Mouse (Mus musculus) left cerebral cortex, adult 18-20 months (tissue): ENCODE data around the gene Nr6a1. TPM values are rescaled to one million over a fixed set of nuclear protein-coding genes. Genes with fewer than 3 reads are reported as not detected.
A peak's percentile ranks its signal among the peaks of the same experiment; 100 is the strongest.

Source experiments
- DNase-seq, 2 experiments: peaks; one replicate each; pipeline ENCODE4 v3.0.0; 2021 to 2022; ENCODE audit warnings: low spot score in 2 of 2, mixed read lengths in 1 of 2
- total RNA-seq, 2 experiments: library from RNA; stranded (reverse); gene quantifications; 2 replicates each; pipeline ENCODE4 v1.2.3; 2021

Gene Nr6a1
- total RNA-seq, 2 experiments from 2014 or later: 10.7 to 11.9 TPM

DNA sequence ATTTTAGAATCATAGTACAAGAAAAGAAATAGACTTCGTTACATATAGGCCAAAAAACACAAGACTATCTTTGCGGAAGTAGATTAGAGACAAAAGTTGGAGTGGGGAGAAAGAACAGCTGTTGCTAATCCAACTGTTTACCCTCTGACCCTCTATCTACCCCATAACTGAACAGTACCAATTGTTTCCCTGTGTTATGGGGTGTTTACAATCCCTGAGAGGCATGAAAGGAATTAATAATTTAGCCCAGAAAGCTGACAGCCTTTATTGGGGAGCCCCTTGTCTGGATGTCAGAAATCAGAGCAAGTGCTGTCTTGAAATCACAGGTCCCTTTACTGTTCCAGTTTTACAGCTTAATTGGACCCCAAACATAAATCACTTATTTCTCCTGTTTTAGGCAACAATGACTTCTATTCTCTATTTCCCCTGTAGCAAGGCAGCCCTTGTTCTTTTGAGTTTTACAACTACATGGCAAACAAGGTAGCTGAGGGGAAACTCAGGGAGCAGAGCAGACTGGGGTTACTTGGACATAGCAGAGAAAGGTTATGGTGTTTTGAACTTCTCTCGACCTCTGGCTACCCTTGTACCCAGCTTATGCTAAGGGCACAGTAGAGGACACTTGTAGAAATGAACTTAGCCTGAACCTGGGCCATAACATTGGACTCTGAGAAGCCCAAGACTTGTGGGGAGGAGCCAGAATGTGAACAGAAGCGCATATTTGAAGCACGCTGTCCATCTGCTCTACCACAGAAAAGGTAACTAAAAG lies 46.4 kb downstream of the Nr6a1 start:
- no peak for DNase-seq

DNA sequence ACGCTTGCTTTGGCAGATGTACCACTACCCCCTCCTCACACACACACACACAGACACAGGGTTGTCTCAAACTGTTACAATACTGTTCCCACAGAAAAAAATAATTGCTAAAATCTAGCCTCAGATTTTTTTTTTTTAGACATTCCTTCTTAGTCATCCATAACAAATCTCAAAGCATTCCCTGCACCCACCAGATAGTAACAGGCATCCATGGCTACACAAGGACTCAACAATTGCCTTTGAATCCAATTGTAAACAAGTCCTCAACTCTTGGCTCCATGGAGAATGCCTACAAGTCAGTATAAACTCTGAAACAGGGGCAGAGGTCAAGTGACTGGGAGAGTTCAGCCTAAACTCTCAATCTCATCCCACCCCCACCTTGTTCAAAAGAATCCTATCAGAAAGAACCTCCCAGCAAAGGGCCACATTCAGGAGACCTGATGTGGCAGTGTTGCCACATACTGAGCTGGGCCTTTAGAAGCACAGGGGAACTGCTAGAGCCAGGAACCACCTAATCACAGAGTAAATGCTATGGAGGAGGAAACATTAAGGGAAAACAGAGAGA lies 52.9 kb downstream of the Nr6a1 start:
- no peak for DNase-seq

DNA sequence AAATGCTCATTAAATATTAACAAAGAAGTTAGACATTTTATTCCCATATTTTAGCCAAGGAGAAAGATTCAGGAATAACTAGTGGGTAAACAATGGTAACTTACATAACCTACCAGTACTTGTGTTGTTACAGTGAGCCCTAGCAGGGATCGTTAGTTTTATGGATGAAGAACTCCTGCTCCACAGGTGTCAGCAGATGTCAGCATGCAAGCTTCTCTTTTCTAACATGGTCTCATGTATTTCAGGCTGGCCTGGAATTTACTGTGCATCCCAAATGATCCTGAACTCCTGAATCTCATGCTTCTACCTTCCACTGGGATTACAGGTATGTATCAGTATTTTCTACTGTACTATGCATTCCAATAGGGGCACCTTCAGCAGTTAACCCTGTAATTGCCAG lies 54.8 kb downstream of the Nr6a1 start:
- no peak for DNase-seq

DNA sequence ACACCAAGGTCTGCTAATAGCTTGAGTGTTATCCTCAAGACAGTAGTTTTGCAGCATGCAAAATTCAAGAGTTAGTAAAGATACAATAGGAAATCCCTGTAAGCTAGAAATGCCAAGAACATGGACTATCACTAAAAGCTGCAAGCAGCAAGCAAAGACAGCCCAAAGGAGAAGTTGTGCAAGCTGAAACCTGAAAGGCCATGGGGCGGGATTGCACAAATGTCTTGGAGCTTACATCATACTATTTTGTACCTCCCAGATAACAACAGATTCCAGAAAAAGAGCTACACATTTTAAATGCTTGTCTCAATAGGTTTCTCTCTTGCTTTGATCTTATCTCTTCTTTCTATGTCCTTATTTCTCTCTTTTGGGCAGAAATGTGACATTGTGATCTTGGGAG lies 60.8 kb downstream of the Nr6a1 start:
- no peak for DNase-seq

DNA sequence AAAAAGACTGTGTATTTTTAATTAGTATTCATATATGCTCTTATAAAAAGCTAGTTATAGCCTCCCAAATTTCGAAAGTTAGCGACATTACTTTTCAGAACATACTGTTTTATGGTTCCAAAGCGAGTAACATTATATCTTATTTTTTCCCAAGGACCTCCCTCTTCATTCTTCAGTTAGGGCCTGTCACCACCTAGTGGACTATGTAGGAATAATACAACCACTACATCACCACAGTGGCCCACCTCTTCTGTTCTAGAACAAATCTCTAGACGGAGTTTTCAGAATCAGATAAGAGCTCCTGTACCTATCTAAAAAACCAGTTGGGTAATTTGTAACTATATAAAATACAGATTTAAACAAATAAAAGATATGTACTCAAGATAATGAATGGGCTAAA lies 63.5 kb downstream of the Nr6a1 start:
- DNase-seq: peak; percentile 4 to 40

DNA sequence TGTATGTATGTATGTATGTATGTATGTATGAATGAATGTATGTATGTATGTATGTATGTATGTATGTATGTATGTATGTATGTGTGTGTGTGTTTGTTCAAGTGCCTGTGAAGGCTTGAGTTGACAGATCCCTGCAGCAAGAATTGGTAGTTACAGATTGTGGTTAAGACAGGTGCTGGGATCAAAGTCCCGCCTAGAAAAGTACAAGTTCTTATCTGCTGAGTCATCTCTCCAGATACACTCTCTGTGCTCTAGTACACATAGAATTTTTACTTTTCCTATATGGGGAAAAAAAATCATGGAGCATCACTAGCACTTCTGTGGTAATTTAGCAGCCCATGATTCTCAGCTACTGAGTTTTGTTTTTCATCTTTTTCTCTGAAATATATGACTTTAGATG lies 75.7 kb downstream of the Nr6a1 start:
- DNase-seq: no peak

DNA sequence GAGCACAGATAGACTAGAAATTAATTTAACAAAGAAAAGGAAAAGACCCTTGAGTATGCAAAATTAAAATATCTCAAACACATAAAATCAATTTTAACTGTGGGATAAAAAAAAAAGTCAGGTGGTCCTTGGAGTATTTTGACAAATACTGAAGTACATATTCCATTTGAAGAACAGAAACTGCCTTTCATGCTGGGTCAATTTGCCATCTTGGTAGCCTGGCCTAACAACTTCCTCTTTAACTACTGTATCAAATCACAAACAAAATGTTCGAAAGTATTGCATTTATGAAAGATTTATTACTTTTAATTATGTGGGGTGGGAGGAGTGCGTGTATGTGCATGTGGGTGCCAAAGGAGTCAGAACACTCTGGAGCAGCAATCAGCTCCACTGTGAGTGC lies 81.2 kb downstream of the Nr6a1 start:
- DNase-seq: no peak

DNA sequence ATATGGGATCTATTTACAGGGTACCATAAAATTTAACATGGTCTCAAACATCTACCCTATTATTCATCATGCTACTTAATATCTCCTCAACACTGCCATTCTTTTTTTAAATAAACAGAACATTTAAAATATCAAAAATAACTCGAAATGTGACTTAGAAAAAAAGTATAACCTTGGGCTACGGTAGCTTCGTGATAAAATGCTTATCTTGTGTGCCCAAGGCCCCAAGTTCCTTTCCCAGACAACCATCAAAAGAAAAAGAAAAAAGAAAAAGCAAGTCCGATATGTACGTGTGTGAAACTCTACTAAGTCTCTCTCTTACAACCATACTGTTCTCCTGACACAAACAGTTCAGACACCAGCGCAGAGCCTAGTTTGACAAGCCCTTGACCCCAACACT lies 92.0 kb downstream of the Nr6a1 start:
- no peak for DNase-seq

DNA sequence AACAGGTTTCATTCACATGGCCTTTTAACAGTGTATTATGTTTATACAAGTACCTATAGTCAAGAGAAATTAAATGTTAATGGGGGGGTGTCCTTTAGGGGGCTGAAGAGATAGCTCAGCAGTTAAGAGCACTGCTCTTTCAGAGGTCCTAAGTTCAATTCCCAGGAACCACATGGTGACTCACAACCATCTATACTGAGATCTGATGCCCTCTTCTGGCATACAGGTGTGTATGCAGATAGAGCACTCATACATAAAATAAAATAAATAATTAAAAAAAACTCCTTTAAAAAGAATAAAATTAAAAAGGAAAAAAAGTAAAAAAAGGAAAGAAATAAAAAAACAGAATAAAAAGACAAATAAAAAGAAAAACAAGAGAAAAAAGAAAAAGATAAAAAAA lies 95.5 kb downstream of the Nr6a1 start:
- no peak for DNase-seq

DNA sequence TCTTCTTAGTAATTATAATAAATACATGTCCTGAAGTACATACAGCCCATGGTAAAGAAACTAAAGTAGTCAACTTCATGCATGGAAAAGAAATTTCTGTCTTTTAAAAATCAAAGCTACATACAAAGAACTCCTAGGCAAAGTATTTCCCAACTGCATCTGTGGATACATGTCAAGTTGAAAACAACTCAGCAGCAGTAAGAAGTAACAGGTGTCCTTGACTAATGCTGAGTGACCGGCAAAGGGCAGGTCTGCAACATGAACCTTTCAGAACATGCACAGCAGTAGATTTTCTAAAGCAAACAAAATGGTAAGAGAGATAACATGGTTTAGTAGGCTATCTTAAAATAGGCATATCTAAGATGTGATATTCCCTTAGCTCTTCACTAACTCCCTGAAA lies 98.0 kb downstream of the Nr6a1 start:
- no peak for DNase-seq

DNA sequence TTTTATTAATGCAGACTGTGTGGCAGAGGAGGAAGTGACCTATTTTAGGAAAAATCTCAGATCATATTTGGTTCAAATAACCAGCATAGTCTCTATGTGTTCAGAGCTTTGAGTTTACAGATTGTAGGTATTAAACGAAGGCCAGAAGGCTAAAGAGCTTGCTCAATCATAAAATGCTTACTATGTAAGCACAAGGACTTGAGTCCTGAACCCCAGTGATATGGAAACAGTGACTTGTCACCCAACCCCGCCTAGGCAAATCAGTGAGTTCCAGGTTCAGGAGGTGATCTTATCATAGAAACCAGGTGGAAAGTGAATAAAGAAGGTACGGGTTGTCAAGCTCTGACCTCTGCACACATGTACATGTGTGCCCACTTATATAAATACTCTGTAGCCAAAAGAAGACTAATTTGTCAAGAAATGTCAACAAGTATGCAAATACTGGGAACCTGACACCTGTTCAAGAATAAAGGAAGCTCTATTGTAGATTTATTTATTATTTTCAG lies 99.6 kb downstream of the Nr6a1 start:
- no peak for DNase-seq

DNA sequence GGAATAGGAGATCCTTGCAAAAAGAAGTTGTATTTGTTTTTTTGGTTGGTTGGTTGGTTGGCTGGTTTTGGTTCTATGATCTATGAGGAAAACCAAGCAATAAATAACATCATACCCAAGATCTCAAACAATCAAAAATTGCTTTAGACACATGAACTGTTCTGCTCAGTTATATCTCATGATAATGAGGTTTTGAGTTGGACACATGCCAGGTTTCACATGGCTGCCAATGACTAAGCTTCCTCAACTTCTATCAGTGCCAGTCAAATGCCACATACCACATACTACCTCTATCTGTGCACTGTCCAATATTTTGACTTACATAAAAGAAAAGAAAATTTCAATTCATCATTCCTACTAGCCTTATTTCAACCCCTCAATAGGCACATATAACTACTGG lies 101.3 kb downstream of the Nr6a1 start:
- no peak for DNase-seq

DNA sequence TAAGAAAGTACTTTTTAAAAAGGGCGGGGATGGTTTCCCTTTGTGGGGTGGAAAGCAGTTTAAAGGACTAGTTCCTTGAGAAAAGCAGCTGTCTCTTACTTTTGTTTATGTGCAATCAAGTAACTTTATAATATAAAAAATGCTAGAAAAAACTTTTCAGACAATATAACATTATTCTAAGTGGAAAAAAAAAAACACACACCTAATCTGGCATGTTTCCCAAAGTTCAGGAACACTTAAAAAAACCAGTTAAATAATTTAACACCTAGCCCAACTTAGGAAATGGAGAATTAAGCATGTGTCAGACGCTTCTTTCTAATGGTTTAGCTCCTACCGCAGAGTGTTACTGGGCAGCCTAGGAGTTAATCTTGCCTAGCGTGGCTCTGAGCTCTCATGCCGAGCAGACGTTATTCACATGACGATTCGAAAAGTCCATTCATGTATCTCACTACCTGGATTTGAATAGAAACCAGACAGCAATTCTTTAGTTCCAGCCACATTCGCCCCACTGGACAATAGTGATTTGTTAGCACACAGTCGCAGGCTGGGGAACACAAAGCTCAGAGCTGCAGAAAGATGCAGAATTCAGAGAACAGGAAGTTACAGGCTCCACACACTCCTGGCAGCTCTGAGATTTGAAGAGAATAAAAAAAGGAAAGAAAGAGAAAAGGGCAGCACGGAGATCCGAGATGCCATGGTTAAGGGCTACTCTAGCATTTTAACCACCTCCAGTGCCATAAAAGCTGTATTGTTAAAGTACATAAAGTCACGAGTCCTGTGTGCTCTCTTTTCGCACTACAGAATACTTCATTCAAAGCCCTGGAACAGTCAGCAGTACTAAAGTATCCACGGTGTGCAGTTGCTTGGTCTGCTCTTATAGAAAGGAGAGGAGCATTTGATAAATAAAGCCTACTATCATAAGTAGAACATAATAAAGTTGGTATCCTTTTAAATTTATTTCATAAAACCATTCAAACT lies 102.4 kb downstream of the Nr6a1 start:
- DNase-seq: peak; percentile 16 to 33

DNA sequence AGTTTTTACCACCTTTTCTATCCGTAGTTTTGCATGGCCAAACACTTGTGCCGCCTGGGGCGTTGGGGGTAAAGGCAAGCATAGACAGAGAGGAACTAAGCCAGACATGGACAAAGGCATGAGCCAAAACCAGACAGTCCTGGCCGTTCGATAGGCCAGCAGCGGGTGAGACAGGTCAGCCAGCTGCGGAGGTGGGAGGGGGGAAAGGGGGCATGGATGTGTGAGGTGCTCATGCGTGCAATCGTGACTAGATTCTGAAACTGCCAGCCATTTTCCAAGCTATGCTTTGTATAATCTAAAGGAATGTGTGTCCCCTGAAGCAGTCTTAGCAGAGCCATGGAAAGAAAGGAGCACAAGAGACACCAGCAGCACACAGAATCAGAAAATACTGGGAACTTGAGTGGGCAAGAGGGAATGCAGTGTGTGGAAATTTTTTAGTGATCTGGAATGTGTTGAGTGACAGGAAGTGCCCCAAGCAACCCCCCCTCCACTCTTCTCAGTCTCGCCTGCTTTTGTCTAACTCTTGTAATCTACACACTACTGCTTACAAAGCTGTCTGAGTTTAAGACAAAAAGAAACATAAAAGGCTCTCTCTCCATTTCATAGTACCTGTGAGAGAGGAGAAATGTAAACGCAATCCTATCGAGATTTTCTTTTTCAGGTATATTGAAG lies 103.4 kb downstream of the Nr6a1 start:
- peak; percentile 3 to 14 for DNase-seq

DNA sequence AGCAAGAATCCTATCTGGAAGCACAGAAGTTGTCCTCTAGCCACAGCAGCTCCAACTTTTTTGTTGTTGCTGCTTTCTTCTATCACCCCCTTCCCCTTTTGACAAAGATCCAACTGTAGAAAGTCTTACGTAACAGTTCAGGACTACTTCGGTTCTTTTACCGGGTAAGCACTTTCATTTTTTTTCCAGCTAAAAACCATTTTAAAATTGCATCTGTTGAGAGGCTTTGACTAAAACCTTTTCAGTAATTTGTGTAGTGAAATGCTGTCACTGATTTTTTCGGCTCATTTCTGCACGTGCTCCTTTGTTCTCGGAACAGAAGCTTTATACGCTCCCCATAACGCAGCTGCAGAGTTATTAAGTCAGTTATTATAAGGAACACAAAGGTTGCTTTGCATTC lies 104.1 kb downstream of the Nr6a1 start:
- DNase-seq: no peak

DNA sequence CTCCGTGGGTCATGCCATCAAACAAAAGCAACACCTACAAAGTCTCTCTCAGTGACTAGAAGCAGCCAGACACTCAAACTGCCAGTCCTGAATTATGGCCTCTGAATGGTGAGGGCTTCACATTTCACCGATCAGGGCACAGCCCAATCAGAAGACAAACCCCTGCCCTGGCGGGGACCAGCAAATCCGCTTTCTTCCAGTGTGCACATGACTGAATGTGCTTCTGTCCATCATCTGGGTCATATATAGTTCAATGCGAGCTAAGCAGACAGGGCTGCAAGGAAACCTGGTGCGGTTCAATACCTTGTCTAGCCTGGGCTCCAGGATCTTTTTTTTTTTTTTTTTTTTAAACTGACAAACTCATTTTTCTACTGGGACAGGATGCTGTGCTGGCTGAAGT lies 104.5 kb downstream of the Nr6a1 start:
- peak; percentile 5 to 15 for DNase-seq

DNA sequence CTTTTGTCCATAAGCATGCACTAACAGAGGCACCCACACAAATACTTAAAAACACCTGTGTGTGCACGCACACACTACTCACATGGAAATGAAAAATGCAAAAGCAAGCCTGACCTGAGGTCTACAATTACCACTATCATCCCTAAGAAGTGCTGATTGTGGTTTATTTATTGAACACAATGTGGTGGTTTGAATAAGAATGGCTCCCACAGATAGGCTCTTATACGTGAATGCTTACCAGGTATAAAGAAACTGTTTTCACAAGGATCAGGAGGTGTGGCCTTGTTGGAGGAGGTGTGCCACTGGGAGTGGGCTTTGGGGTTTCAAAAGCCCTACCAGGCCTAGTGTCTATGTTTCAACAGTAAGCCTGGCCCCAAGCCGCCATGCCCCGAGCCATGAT lies 110.0 kb downstream of the Nr6a1 start:
- DNase-seq: no peak

DNA sequence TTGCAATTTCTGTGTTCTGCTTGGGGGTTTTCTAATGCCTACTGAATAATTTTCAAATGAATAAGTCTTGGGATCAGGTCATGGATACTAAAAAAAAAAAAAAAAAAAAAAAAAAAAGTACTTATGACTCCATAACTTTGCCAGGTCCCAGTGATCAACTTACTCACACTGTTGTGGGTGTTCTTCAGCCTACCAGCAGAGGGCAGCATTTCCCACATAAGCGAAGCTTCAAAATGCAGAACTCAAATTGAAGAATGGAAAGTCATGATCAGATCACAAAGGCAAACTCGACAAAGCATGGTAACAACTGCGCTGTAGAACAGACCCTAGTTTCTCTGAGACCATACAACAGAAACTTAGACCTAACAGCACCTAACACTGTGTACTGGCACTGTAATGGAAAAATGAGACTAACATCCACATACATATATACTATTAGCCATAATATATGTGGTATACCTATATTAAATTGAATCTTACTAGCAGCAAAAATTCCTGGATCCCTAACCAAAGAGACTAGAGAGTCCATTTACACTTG lies 130.3 kb downstream of the Nr6a1 start:
- peak; percentile 70 to 72 for DNase-seq

DNA sequence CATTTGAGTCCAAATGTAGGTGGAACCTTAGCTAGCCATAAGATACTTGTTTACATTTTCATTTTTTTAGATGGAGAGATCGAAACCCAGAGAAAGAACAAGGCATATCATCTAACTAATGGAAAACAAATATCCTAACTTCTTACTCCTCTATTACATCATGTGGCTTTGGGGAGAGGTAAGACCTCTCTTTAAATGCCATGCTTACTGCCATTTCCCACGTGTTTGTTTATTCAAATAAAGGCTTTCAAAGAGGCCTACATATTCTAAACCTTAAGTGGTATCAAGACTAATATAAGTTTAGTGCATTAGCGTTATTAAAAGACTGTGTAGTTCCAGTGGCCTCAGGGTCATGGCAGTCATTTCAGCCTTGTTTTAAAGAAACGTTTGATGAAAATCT lies 140.2 kb downstream of the Nr6a1 start:
- DNase-seq: no peak

DNA sequence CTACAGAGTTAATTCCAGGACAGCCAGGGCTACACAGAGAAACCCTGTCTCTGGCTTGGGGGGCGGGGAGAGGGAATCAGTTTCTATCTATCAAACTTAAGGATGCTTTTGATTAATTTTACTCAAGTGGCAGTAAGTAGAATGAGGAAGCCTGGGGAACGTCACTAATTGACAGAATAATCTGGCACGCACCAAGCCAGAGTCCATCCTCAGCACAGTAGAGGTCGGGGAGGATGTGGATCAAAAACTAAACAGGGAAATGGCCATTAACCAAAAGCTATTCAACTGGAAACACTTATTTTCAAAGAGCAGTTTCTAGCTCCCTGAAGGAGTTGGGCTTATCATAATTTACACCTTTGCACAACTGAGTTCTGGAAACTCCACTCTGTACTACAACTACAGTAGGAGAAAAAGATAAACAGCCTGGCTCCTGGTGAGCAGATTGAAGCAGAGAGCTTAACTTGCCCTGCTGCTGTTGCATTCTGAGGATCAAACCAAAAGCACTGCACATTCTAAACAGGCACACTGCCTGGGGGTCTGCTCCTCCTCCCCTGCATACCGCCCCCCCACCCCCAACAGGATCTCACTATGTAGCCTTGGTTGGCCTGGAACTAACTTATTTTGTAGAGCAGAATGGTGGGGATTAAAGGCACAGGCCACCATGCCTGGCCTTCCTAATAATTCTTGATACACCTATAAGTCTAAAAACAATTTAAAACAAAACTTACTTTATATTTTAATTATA lies 141.1 kb downstream of the Nr6a1 start:
- DNase-seq: no peak
